Mouse (Mus musculus): ENCODE data around the gene Slf1. TPM values are rescaled to one million over a fixed set of nuclear protein-coding genes. Genes with fewer than 3 reads are reported as not detected.

The Slf1 gene
- polyA plus RNA-seq, 2 experiments = 19.4 to 33.1 TPM

DNA sequence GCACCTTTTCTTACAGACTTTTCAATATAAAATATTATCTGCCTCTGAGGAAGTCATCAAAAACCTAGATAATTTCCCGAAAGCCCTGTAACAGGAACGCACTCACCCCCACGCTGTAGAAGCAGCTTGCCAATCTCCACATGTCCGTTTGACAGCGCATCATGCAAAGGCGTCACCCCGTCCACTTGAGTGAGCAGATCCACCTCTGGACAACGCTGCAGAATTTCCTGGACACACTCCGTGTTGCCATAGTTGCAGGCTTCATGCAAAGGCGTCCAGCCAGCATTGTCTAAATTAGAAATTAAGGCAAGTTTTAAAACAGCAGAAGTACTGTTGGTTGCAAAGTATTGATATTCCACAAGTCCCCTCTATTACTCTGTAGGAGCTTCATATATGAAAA is 88.9 kb downstream of the Slf1 start:
- H3K27me3 ChIP-seq (ENCODE audit: control insufficient read depth, insufficient read depth, low read length) = no peaks in the 10 kb centered on the region
- H3K4me1 ChIP-seq (ENCODE audit: control insufficient read depth, insufficient read depth, low read length) = no peaks in the 10 kb centered on the region
- DNase-seq (ENCODE audit: low spot score) = no peak
- H3K9ac ChIP-seq (ENCODE audit: low read depth, low read length, severe bottlenecking) = no peak overlapping the region
- 87% methylated on average over 10 of the region's 10 CpGs for WGBS
- no peak for ATAC-seq (ENCODE audit: low FRiP score, low read depth)
- TF ChIP-seq POLR2A (IDR thresholded peaks at IDR 0.05; ENCODE audit: borderline replicate concordance, extremely low read depth, insufficient read depth, insufficient read length) = no peak
- no peak overlapping the region for H3K4me3 ChIP-seq (replicated peaks; ENCODE audit: low read length)
- H3K9me3 ChIP-seq (ENCODE audit: control insufficient read depth, low read length) = no peaks in the 10 kb centered on the region
- H3K4me2 ChIP-seq (replicated peaks; ENCODE audit: low read depth, low read length, severe bottlenecking) = no peak overlapping the region
- no peaks in the 10 kb centered on the region; the same call in 1 of the 2 replicates for H3K36me3 ChIP-seq (ENCODE audit: control insufficient read depth, insufficient read depth, low read length)
- no peak overlapping the region for H3K27ac ChIP-seq (replicated peaks; ENCODE audit: low read depth, low read length)

DNA sequence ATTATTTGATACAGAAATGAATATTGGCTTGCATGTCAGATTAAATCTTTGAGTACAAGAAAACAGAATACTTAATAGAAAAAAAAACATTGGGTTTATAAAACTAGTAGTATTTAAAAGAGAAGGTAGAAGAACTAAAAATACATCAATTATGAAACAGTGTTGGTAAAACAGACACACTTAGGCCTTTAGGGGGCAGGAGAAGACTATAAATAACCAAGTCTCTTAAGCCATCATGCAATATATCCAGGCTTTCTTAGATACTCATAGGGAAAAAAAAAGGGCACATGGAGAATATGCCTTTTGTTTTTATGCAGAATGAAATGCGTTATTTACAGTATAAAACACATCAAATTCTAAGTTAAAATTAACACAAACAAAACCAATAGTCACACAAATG is 89.9 kb downstream of the Slf1 start:
- H3K36me3 ChIP-seq (ENCODE audit: control insufficient read depth, insufficient read depth, low read length) = no peaks in the 10 kb centered on the region; the same call in 1 of the 2 replicates
- H3K9ac ChIP-seq (ENCODE audit: low read depth, low read length, severe bottlenecking) = no peak overlapping the region
- H3K27me3 ChIP-seq (ENCODE audit: control insufficient read depth, insufficient read depth, low read length) = no peaks in the 10 kb centered on the region
- DNase-seq (ENCODE audit: low spot score) (no peak), ATAC-seq (ENCODE audit: low FRiP score, low read depth) (no peak)
- no peak overlapping the region for H3K4me3 ChIP-seq (replicated peaks; ENCODE audit: low read length)
- H3K4me2 ChIP-seq (replicated peaks; ENCODE audit: low read depth, low read length, severe bottlenecking) = no peak overlapping the region
- no peaks in the 10 kb centered on the region for H3K9me3 ChIP-seq (ENCODE audit: control insufficient read depth, low read length)
- no peaks in the 10 kb centered on the region for H3K4me1 ChIP-seq (ENCODE audit: control insufficient read depth, insufficient read depth, low read length)
- no peak overlapping the region for H3K27ac ChIP-seq (replicated peaks; ENCODE audit: low read depth, low read length)
- no peak for TF ChIP-seq POLR2A (IDR thresholded peaks at IDR 0.05; ENCODE audit: borderline replicate concordance, extremely low read depth, insufficient read depth, insufficient read length)
- WGBS = 91% methylated on average over 1 of the region's 1 CpGs

DNA sequence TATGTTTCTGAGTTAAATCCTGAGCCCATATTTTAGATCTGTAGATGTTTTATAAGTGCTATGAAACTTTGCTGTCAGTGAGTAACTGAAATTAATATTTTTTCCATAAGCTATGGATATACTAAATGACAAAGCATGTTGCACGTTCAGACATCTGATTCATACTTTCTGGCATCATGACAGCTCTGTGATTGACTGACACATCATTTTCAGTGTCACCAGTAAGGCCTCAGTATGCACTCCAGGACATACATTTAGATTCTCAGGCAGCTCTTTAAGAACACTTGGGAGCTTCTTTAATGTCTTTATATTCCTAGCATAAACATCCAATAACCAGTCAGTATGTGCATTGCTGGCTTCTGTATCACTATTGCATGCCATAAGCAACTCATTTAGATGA is 91.9 kb downstream of the Slf1 start:
- no peak for DNase-seq (ENCODE audit: low spot score)
- no peaks in the 10 kb centered on the region for H3K4me1 ChIP-seq (ENCODE audit: control insufficient read depth, insufficient read depth, low read length)
- no peak overlapping the region for H3K4me2 ChIP-seq (replicated peaks; ENCODE audit: low read depth, low read length, severe bottlenecking)
- H3K4me3 ChIP-seq (replicated peaks; ENCODE audit: low read length) = no peak overlapping the region
- H3K36me3 ChIP-seq (ENCODE audit: control insufficient read depth, insufficient read depth, low read length) = no peaks in the 10 kb centered on the region; the same call in 1 of the 2 replicates
- no peak overlapping the region for H3K27ac ChIP-seq (replicated peaks; ENCODE audit: low read depth, low read length)
- no peak for TF ChIP-seq POLR2A (IDR thresholded peaks at IDR 0.05; ENCODE audit: borderline replicate concordance, extremely low read depth, insufficient read depth, insufficient read length)
- no peak overlapping the region for H3K9ac ChIP-seq (ENCODE audit: low read depth, low read length, severe bottlenecking)
- ATAC-seq (ENCODE audit: low FRiP score, low read depth) = no peak
- H3K27me3 ChIP-seq (ENCODE audit: control insufficient read depth, insufficient read depth, low read length) = no peaks in the 10 kb centered on the region
- WGBS = 66% methylated on average over 1 of the region's 1 CpGs
- H3K9me3 ChIP-seq (ENCODE audit: control insufficient read depth, low read length) = no peaks in the 10 kb centered on the region

DNA sequence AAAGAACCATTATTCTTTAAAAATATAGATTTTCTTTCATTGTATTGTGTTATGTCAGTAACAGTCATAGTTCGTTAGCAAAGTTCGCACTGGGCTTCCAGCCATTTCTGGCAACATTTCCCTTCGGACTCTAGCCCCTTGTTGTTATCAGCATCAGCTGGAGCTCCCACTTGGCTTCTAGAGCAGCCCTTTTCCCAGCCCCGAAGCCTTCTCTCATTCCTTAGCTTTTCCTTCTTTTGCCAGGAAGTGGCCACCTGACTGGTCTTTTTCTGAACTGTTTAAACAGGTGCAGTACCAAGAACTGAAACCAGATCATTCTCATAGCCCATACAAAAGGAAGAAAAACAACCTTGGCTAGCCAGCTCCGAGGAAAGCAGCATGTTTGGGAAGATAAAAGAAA is 105.7 kb downstream of the Slf1 start:
- H3K27ac ChIP-seq (replicated peaks; ENCODE audit: low read depth, low read length) = no peak overlapping the region
- no peak overlapping the region for H3K4me3 ChIP-seq (replicated peaks; ENCODE audit: low read length)
- ATAC-seq (ENCODE audit: low FRiP score, low read depth) = no peak
- H3K4me2 ChIP-seq (replicated peaks; ENCODE audit: low read depth, low read length, severe bottlenecking) = no peak overlapping the region
- no peak for DNase-seq (ENCODE audit: low spot score)
- no peaks in the 10 kb centered on the region for H3K4me1 ChIP-seq (ENCODE audit: control insufficient read depth, insufficient read depth, low read length)
- H3K36me3 ChIP-seq (ENCODE audit: control insufficient read depth, insufficient read depth, low read length) = no peaks in the 10 kb centered on the region
- H3K27me3 ChIP-seq (ENCODE audit: control insufficient read depth, insufficient read depth, low read length) = no peaks in the 10 kb centered on the region
- no peak overlapping the region for H3K9ac ChIP-seq (ENCODE audit: low read depth, low read length, severe bottlenecking)
- no peaks in the 10 kb centered on the region for H3K9me3 ChIP-seq (ENCODE audit: control insufficient read depth, low read length)
- 74% methylated on average over 5 of the region's 5 CpGs for WGBS
- TF ChIP-seq POLR2A (IDR thresholded peaks at IDR 0.05; ENCODE audit: borderline replicate concordance, extremely low read depth, insufficient read depth, insufficient read length) = no peak

DNA sequence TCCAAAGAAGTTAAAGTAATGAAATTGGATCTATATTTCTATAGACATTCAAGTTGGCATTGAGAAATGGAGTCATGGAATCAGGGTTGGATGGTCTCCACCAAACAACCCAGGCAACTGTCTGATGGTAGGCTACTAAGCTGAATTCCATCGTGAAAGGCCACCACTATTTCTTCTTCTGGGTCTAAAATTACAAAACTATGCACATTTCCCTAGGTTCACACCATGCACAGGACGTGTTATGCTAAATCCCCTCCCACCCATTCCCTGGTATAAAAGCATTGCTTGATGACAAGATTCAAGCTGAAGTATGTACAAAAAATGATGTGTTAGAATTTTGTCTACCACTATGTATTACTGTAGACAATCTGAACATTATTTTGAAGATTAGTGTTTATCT is 116.4 kb downstream of the Slf1 start:
- no peak overlapping the region for H3K9ac ChIP-seq (ENCODE audit: low read depth, low read length, severe bottlenecking)
- no peak for DNase-seq (ENCODE audit: low spot score)
- no peak overlapping the region for H3K4me2 ChIP-seq (replicated peaks; ENCODE audit: low read depth, low read length, severe bottlenecking)
- no peaks in the 10 kb centered on the region for H3K27me3 ChIP-seq (ENCODE audit: control insufficient read depth, insufficient read depth, low read length)
- no peaks in the 10 kb centered on the region for H3K36me3 ChIP-seq (ENCODE audit: control insufficient read depth, insufficient read depth, low read length)
- H3K4me1 ChIP-seq (ENCODE audit: control insufficient read depth, insufficient read depth, low read length) = no peaks in the 10 kb centered on the region
- H3K4me3 ChIP-seq (replicated peaks; ENCODE audit: low read length) = no peak overlapping the region
- no peak overlapping the region for H3K27ac ChIP-seq (replicated peaks; ENCODE audit: low read depth, low read length)
- no peak for TF ChIP-seq POLR2A (IDR thresholded peaks at IDR 0.05; ENCODE audit: borderline replicate concordance, extremely low read depth, insufficient read depth, insufficient read length)
- 83% methylated on average over 2 of the region's 2 CpGs for WGBS
- no peaks in the 10 kb centered on the region for H3K9me3 ChIP-seq (ENCODE audit: control insufficient read depth, low read length)
- ATAC-seq (ENCODE audit: low FRiP score, low read depth) = no peak

DNA sequence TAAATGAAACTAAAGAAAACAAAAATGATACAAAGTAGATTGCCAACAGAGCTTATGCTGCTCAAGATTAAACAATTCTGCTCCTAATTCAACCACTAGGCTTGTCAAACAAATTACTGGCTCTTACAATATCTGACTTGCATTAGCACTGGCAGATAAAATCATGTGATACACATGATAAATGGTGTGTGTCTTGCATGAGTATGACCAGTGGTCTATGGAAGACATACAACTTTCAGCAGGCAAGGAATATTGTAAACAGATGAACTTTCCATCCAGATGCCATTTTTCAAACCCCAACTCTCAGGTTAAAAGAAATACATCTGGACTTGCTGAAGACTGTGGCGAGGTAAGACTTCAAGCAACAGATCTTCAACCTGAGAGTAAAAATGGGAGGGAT is 131.6 kb downstream of the Slf1 start:
- Histone ChIP-seq H3K27me3 (ENCODE audit: control insufficient read depth, insufficient read depth, low read length) (no peaks in the 10 kb centered on the region), H3K4me2 (replicated peaks; ENCODE audit: low read depth, low read length, severe bottlenecking) (no peak overlapping the region), H3K36me3 (ENCODE audit: control insufficient read depth, insufficient read depth, low read length) (no peaks in the 10 kb centered on the region), H3K4me1 (ENCODE audit: control insufficient read depth, insufficient read depth, low read length) (0 out of 2 replicates have a peak, but pooled peaks cover 2% of the 10 kb centered on the region), H3K4me3 (replicated peaks; ENCODE audit: low read length) (no peak overlapping the region), H3K27ac (replicated peaks; ENCODE audit: low read depth, low read length) (no peak overlapping the region), H3K9me3 (ENCODE audit: control insufficient read depth, low read length) (no peaks in the 10 kb centered on the region), H3K9ac (ENCODE audit: low read depth, low read length, severe bottlenecking) (no peak overlapping the region)
- no peak for TF ChIP-seq POLR2A (IDR thresholded peaks at IDR 0.05; ENCODE audit: borderline replicate concordance, extremely low read depth, insufficient read depth, insufficient read length)
- DNase-seq (ENCODE audit: low spot score) = no peak
- 55% methylated on average over 1 of the region's 1 CpGs for WGBS
- no peak for ATAC-seq (ENCODE audit: low FRiP score, low read depth)

Measured in limb, embryonic 14.5 days (tissue).